Mouse (Mus musculus) cortical plate, adult 2 months (tissue): ENCODE measurements around the gene Esrrb.

ENCODE experiments used
- CTCF ChIP-seq: fragments of 200-500 bp; IDR thresholded peaks from 2 replicates; pipeline ENCODE4 v1.5.1; 2011; ENCODE audit warnings: mild to moderate bottlenecking, control low read depth, low read length; ENCODE audit not compliant: insufficient read depth; ENCODE audit errors: extremely low read depth
- POLR2A ChIP-seq: fragments of 200-500 bp; IDR thresholded peaks from 2 replicates; pipeline ENCODE4 v1.6.1; 2011; ENCODE audit warnings: mild to moderate bottlenecking, low read length, control low read depth; ENCODE audit not compliant: insufficient read depth; ENCODE audit errors: extremely low read depth

- TF ChIP-seq CTCF = no peak
- TF ChIP-seq POLR2A = no peak
Measured at GRCm38 (mm10) chr12:86329813-86330212, 31.1 kb upstream of the Esrrb start.
